Mouse (Mus musculus) liver, adult 2 months (tissue): Measurements from ENCODE around the gene Senp2.

ENCODE experiments used
- CTCF ChIP-seq: fragments of 200-500 bp; IDR thresholded peaks from 2 replicates; pipeline ENCODE4 v1.5.1; 2011; ENCODE audit warnings: low read depth, low read length, control low read depth
- POLR2A ChIP-seq: fragments of 200-500 bp; IDR thresholded peaks from 2 replicates; pipeline ENCODE4 v1.6.1; 2011; ENCODE audit warnings: low read length, control low read depth; ENCODE audit not compliant: insufficient read depth; ENCODE audit errors: extremely low read depth

- TF ChIP-seq CTCF (no peak), POLR2A (no peak)
Observed at GRCm38 (mm10) chr16:21987956-21988355, 21.3 kb upstream of the Senp2 start.
